Mouse (Mus musculus) embryonic fibroblast, embryonic 13.5 days (primary cell): Measurements from ENCODE around the gene Ctnnal1.

Source experiments
- CTCF ChIP-seq: IDR thresholded peaks from 2 replicates; pipeline ENCODE4 v1.5.1; 2011; ENCODE audit warnings: mild to moderate bottlenecking, control low read depth, low read length, moderate library complexity, borderline replicate concordance; ENCODE audit not compliant: insufficient read depth
- POLR2A ChIP-seq: IDR thresholded peaks from 2 replicates; pipeline ENCODE4 v1.6.1; 2011; ENCODE audit warnings: low read depth, mild to moderate bottlenecking, control low read depth, low read length, moderate library complexity

DNA sequence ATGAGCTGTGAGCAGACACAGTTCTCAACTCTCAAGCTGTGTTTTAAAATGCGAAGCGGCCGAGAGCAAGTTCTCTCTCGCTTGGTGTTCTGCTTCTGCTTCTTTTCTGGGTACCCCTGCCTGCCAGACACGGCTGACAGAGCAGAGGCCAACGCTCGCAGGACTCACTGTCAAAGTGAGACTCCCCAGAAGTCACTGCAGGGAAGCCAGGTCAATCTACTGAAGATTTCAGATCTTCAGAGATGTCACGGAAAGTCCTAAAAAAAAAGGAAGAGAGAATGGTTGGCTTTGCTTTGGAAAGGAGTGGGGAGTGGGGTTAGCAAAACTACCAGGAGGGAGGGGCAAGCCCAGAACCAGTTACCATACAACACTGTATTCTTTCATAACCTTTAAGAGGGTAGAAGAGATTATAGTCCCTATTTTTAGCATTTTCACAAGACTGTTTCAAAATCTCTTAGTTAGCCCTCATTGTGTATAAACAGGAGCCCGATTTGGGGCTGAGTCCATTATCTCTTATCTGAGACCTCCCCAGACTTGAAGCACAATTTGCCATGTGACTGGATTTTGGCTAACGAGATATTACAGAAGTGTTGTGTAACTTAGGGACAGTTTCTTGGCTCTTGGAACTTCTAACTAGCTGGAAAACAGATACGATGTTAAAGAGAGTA is 15.2 kb upstream of the Ctnnal1 start:
- no peak for TF ChIP-seq POLR2A
- no peak for TF ChIP-seq CTCF
